Mouse (Mus musculus): Measurements from ENCODE around the gene Mfsd12.
A peak's percentile ranks its signal among the peaks of the same experiment; 100 is the strongest.

Mfsd12 gene

DNA sequence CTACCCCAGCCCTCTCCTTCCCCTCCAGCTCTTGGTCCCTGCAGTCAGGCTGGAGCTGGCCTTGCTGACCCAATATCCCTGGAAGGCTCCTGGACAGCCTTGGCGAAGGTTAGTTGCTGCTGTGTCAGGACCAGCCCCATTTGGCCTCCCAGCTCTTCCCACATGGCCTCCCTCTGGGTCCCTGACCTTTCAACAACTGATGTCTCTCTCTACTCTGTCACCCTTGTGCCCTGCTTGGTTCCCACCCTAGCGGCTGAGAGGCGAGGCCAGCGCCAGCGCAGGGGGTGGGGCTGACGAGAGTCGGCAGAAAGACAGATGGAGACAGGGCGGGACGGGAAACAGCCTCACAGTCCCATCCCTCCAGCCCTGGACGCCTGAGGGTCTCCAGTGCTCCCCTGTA is 28.9 kb upstream of the Mfsd12 start, which contains the start of gene Tbxa2r:
TSS of gene Tbxa2r (plus strand) at position 346 of the 400 bp plus-strand sequence.
- peak; percentile 64 for DNase-seq (ENCODE audit: low spot score)

DNA sequence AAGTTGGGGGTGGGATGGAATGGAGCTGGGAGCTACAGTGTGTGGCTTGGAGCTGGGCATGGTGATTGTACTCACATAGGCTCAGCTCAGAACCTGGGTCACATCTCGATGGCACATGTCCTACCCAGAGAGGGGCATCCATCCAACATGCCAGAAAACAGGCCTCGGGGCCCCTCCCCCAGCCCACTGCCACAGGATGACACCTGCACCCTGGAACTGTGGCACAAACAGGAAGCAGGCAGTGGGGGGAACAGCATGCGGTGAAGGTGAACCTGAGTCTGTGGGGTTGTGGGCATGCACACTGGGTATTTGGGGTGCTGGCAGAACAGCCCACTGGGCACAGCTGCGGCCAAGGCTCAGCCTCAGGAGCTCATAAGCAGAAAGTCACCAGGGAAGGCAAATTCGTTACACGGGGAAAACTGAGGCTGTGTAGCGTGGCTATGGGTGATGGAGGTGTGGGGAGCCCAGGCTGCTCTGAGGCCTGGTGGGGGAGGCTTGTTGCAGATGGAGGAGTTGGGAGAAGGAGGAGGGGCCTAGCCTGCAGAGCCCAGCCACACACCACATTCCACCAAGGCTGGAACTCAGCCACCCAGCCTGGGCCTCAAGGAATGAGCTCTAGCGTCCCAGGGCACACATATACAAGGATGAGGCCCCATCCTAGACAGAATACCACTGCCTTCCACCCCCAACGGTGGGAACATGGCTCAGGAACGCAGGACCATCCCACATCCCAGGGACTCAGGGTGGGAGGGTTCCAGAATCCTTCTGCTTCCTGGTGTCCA is 27.9 kb upstream of the Mfsd12 start:
- peak; percentile 43 for DNase-seq (ENCODE audit: low spot score)

DNA sequence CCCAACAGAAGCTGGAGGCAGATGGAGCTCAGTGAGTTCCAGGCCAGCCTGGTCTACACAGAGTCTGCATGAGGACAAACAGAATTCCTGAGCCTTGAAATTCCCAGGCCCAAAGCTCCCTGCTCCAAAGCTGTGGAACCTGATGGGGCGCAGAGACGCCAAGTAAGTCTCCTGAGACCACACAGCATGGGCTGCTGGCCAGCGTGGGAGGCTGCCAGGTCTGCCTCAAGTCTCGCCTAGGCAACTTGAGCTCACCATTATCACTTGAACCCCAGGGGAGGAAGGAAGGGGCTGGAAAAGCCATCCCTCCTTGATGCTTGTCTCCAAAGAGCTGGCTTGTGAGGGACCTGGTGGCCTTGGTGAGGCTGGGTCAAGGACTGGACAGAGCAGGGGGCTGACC is 27.3 kb upstream of the Mfsd12 start:
- DNase-seq (ENCODE audit: low spot score) = no peak

DNA sequence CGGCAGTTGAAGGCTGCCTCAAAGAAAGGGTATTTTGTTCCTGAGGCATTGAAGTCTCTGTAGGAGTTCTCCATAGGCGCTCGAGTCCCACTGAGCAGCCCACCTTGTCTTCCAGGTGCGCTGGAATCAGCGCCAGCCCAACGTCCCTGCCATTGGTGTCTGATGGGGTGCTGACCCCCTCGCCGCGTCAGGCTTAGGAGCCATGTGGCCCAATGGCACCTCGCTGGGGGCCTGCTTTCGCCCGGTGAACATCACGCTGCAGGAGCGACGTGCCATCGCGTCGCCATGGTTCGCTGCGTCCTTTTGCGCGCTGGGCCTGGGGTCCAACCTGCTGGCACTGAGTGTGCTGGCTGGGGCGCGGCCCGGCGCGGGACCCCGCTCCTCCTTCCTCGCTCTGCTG is 25.0 kb upstream of the Mfsd12 start:
- DNase-seq (ENCODE audit: low spot score) = no peak

DNA sequence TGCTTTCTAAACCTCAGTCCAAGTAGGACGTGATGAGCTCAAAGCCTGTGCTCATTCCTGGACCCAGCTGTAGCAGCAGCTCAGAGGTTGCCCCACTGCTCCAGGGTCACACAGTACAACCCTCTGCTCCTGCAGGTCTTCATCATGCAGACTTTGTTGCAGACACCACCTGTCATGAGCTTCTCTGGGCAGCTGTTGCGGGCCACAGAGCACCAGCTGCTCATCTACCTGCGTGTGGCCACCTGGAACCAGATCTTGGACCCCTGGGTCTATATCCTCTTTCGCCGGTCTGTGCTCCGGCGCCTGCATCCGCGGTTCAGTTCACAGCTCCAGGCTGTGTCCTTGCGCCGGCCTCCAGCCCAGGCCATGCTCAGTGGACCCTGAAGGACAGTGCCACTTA is 23.0 kb upstream of the Mfsd12 start:
- DNase-seq (ENCODE audit: low spot score) = no peak

DNA sequence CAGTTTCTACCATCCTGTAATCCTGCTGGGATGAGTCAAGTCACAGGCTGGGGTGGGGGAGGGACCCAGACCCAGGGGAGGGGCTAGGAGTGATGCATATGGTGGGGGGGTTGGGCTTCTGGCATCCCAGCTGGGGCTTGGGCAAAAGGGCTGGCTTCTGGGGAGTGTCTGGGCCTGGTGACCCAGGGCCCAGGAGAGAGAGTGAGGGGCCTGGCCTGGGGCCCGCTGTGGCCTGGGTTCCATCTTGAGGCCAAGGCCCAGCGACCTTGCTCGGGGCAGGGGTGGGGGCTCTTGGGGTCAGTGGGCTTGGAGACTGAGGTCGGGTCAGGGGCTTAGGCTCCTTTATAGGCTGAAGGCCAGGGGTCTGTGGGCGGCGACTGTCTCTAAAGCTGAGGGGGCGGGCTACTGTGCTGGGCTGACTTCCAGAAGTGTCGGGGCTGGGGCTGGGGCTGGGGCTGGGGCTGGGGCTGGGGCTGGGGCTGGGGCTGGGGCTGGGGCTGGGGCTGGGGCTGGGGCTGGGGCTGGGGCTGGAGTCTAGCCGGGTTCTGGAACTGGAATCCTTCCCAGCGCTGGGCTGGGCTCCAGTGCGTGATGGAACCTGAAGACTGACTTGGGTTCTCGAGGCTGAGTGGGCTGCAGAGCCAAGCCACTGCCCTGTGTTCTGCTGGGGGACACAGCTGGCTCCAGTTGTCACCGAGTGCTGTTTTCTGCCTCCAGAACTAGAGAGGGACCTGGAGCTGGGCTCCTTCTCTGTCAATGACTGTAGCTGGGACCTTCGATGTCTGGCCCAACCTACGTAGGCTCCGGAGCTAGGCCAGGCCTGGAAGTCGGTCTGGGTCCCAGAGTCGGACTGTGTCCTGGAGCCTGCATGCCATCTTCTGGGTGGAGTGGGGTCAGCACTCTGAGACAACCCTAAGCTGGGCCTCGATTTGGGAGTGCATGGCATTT is 21.6 kb upstream of the Mfsd12 start:
- peak; percentile 63 for DNase-seq (ENCODE audit: low spot score)

DNA sequence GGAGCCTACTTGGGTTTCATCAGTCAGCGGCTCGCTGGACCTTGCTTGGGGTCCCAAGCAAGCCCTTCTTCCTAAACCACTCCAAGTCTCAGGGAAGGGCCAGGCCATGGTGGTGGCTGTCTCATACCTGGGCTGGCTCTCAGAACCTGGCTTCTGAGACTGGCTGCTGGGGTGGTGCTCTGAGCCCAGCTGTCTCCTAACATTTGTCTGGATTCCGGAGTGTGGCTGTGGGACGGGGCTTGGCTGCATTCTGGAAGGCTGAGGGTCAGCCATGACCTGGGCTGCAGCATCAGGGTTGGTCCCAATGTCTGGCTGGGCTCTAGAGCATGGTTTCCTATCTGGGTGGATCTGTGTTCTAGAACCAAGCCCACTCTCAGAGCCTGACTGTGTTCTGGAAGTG is 20.7 kb upstream of the Mfsd12 start:
- DNase-seq (ENCODE audit: low spot score) = no peak

DNA sequence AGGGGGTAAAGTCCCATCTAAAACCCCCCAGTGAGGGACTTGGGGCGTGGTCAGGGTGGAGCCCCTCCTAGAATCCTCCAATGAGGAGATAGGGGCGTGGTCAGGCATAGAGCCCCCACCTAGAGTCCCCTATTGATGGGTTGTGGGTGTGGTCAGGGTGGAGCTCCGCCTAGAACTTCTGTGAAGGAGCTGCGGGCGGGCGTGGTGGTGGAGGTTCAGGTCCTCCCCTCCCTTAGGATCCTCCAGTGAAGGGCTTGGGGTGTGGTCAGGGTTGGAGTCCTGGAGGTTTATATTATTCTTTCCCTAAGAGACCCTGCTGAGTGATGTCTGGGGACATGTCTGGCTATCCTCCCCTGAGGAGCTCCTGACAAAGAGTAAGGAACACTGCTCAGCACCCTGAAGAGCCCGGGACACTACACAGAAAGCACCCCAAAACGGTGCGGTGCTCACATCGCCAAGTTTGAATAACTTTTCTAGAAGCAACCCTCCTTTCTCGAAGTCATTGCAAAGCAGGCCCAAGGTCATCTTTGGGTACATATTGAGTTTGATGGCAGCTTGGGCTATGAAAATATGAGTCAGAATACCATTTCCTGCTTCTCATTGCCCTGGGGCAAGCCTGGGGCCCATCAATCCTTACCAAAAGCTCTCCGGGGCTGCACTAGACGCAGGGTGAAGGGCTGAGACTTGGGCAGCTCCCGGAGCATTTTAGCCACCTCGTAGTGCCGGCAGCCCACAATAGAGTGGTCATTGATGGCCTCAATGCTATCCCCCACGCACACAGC is 16.5 kb upstream of the Mfsd12 start:
- no peak for DNase-seq (ENCODE audit: low spot score)

DNA sequence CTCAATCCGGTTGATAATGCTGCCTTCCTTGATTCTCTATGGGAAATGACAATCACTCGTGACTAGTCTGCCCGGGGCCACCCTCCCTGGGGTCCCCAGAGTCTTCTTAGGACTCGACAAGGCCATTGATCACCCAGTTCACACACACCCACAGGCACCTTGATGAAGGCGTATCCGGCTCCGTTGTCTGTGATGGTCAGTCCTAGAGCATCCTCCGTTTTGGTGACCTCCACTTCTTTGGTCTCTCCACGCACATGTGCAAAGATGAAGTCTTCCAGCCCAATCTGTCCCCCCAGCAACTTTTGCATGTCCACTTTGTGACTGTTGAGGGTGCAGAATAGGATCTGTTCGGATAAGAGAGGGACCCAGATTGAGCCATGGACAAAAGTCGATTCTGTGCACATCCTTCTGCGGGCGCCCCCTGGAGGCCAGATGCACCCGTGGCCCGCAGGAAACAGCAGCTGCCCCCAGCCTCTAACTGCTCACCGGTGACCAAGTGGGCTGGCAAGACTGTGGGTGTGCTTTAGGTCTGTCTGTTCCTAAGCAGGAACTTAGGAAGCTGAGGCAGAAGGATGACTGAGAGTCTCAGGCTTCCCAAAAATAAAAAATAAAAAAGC is 15.8 kb upstream of the Mfsd12 start:
- DNase-seq (ENCODE audit: low spot score) = peak; percentile 70

DNA sequence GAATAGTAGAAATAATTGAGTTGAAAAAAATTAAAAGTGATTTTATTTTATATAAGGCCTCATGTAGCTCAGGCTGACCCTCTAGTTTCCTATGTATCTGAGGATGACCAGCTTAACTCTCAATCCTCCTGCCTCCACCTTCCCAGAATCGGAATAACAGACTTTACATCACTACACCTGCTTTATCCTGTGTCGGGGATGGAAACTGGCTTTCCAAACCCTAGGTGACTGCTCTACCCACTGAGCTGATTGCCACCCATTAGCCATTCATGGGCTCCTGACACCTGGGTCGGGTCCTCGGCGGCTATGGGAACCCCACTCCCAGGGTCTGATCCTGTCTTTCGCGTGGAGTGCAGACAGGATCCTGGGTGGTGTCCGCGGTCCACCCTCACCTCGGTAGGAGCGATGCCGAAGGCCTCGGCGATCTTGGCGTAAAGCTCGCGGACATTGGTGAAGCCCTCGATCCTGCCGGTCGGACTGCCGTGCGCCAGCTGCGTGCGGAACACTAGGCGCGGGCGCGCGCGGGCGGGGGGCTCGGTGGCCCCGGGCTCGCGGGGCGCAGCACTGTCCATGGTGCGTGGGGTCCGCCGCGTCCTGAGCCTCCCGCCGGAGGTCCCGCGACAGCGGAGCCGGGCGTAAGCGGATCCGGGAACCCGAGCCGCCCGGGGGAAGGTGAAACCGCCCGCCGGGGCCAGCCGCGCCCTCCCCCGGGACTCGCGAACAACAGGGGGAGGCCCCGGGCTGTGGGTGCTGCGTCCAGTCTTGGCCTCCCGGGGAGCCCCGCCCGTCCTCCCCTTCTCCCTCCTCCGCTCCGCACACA is 14.4 kb upstream of the Mfsd12 start, which contains the start of gene Gipc3:
TSS of gene Gipc3 (minus strand) at position 581 of the 820 bp plus-strand sequence.
- DNase-seq (ENCODE audit: low spot score) = no peak

DNA sequence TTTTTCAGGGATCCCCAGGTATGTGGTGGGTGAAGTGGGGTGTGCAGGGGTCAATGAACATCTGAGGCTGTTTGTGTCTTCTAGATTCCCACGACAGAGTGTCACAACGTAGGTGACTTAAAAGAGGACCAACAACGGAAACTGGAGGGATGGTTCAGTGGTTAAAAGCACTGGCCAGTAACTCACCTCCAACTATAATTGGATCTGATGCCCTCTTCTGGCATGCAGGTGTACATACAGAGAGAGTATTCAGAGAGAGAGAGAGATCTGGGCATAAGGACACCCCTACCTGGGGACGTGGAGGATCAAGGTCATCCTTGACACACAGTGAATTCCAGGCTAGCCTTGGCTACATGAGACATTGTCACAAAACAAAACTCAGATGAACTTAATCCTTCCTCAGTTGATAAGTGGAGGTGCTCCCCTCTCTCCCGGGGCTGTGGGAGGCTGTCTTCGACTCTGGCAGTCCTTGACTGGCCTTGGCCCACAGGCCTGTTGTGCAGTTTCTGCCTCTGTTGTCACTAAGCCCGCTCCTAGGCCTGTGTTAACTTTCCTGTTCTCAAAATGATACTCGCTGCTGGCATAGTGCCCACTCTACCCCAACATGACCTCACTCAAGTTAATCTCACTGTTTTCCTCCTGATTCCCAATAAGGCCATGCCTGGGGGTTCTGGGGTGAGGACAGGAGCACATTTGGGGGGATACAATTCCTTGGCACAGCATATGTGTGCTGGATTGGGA is 12.7 kb upstream of the Mfsd12 start:
- no peak for DNase-seq (ENCODE audit: low spot score)

DNA sequence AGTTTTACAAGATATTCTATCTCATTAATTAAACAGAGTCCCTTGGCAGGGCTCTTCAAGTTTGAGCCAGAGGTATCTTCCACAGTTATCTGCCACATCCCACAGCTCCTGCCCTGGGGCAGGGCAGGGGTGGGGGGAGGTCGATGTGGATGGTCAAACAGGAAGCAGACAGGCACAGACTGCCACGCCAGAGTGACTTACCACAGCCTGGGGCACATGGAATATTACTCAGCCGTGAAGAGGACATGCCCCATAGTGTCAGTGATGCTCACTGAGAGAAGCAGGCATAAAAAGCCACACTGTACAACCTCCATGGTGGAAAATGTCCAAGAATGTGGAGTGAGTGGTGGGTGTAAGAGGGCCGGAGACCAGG is 12.1 kb upstream of the Mfsd12 start:
- DNase-seq (ENCODE audit: low spot score) = no peak

DNA sequence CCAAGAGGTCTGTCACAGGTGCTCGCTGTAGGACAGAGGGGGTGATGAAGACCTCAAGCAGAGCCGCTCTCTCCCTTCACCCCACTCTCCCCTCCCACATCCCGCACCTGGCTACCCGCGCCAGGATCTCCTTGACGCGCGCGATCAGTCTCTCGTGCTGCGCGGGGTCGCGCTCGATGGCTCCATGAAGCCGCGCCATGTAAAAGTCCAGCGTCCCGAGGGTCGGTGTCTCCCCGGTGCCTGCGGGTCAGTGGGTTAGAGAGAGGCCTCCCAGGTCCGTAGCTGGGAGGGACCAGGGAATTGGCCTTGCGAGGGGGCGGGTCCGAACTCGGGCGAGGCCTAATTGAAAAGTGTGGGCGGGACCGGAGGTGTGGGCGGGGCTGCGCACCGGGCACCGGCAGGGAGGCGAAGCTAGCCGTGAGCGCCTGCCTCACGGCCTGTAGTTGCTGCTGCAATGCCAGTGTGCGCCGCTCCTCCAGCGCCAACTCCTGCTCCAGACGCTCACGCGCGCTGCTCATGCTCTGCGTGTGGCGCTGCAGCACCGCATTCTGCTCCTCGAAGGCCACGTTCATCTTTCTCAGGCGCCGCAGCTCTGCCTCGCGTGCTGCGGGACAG is 10.7 kb upstream of the Mfsd12 start:
- peak; percentile 85 for DNase-seq (ENCODE audit: low spot score)

DNA sequence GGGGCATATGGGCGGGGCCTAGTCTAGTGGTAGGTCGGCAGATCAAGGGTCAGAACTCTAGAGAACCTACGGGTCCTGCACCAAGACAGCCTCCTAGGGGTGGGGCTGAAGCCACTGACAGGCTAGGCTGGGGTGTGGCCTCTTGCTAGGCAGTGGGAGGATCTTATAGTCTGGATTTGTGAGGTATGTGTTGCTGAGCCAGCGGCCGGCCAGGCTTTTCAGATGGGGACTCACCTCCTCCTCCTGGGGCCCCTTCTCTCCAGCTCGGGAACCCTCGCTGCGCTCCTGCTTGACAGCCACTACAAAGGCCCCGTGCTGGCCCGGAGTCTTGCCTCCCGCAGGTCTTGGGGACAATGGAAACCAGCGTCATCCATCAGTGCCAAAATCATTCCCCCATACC is 8.1 kb upstream of the Mfsd12 start:
- peak; percentile 72 for DNase-seq (ENCODE audit: low spot score)

DNA sequence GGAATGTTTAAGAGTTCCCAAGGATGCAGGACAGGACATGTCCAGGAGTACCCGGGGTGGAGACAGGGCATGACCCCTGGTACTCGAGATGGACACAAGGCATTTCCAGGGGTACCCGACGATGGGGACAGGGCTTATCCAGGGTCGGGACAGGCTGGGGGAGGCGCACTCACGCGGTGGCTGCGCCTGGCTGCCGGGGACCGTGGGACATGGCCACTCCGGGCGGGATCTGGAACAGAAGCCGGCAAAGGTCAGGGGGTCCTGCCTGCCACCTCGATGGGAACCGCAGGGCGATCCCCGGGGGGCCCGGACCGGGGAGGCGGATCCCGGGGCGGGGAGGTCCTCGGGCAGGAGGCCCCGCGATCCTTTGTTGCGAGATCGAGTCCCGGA is 7.3 kb upstream of the Mfsd12 start:
- no peak for DNase-seq (ENCODE audit: low spot score)

DNA sequence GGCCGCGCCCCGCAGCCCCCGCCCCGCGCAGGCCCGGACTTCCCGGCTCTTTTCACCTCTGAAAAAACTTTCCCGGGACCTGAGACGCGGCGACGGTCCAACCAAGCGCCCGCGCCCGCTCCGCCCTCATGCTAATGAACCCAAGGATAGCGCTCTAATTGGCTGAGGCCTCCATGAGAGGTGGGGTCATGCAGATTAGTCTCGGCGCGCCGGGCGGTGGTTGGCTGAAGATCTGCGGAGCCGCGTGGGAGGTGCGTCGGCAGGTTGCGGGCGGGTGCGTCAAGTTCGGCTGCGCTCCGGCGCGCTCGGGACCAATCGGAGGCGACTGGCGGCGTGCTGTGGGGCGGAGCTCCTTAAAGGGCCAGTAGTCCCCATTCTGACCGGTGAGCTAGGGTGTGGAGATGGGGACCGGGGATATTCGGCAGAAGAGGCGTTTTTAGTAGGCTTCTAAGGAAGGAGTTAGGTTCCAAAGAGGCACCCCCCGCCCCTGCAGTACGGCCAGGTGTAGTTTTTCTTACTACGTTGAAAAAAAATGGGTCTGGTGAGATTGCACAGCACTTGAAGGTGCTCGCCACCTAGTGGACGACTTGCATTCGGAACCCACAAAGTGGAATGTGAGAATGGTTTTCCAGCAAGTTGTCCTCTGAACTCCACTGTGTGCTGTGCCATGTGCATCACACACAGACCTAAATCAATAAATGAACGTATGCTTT is 6.8 kb upstream of the Mfsd12 start, which contains the start of gene Hmg20b:
TSS of gene Hmg20b (minus strand) at position 130 of the 713 bp plus-strand sequence.
- peak; percentile 99 for DNase-seq (ENCODE audit: low spot score)

DNA sequence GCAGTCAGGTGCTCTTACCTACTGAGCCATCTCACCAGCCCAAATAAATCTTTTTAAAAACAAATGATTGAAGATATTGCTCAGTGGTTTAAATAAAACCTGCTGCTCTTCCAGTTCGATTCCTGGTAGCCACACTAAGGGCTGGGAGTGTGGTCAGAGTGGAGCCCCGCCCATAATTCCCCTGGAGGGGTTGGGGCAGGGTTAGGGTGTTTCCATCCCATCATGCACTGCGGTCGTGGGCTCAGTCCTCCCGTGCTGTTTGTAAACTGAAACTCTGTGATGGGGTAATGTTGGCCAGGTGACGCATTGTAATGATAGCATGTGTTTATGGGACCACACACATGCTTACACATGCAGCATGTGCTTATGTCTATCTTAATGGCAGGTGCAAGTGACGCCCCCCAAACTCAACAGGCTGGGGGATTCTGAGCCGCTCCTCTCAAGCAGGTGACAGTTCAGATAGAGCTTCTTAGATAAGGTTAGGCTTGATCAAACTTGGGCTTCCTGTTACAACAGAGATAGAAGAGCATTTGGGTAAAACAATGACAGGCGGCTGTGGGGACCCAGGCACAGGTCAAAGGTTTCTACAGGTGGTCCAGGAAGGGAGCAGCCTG is 5.5 kb upstream of the Mfsd12 start:
- no peak for DNase-seq (ENCODE audit: low spot score)

DNA sequence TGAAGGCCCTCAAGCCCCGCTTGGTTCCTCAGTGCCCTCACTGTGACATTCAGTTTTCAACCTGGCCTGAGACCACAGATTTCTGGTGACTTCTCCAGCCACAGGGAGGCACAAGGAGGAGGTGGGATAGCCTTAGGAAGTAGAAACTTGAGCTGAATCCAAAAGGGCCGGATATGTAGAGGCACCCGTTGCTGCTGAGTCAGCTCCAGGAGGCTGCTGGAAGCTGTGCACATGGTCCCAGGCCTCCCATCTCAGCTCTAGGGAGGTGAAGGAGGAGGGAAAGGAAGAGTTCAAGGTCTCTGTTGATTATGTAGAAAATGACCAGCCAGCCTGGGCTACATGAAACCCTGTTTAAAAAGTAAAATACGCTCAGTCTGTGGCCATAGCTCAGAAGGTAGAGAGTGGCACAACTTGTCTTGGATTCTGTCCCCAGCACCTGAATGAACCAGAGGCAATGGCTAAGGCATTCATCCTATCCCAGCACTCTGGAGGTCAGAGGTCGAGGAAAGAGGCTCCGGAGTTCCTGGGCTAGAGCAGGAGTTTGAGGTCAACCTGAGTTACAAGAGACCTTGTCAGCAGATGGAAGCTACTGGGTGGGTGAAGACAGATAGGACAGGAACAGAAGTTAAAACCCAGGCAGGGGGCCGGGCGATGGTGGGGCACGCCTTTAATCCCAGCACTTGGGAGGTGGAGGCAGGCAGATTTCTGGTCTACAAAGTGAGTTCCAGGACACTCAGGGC is 2.4 kb upstream of the Mfsd12 start:
- DNase-seq (ENCODE audit: low spot score) = no peak
